Mouse (Mus musculus) heart, postnatal 0 days (tissue): ENCODE data around the gene Cacnb4.

Experiments used
- CTCF ChIP-seq: IDR thresholded peaks from 2 replicates; pipeline ENCODE4 v1.5.1; 2016; ENCODE audit warnings: antibody characterized with exemption, control low read depth, low read depth
- EP300 ChIP-seq: IDR thresholded peaks from 2 replicates; pipeline ENCODE4 v1.6.1; 2016; ENCODE audit warnings: antibody characterized with exemption, low read depth

DNA sequence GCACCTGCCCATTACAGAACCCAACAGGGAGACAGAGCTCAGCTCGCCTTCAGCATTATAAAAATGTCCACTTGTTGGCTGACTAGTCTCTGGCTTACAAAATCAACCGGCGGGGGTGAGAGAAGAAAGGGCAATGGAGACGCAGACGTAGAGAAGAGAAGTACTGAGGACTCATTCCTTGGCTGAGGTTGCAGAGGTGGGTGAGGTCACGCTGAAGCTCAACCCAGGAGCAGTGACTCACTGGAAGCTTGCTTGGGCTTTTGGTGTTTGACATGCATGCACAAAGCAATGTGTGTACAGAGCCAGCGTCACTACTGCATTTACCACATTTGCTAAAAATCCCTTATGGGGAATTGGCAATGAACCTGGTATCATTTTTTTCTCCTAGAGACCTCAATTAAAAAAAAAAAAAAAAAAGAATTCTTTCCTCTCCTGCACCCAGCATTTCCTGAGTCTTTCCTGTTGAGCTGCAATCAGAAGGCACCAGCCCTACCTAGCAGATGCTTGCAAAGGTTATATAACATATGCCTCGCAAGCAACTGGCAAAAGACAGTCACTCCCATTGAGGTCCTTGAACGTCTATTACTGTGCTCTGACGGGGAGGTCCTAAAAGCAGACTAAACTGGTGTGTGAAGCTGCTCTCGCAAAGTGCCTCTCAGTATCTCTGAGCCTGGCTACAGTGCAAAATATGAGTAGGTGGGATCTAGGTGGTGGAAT is 150.6 kb downstream of the Cacnb4 start:
- no peak for TF ChIP-seq EP300
- no peak for TF ChIP-seq CTCF
